Mouse (Mus musculus) heart, adult 18-20 months (tissue): ENCODE measurements around the gene Filip1l. TPM values are rescaled to one million over a fixed set of nuclear protein-coding genes. Genes with fewer than 3 reads are reported as not detected.

ENCODE experiments used
- DNase-seq, 2 experiments: peaks; one replicate each; pipeline ENCODE4 v3.0.0; 2021 to 2022; ENCODE audit warnings: mixed read lengths in 1 of 2
- total RNA-seq, 2 experiments: library from RNA; stranded (reverse); gene quantifications; 2 replicates each; pipeline ENCODE4 v1.2.3; 2021

Gene Filip1l
- total RNA-seq, 2 experiments from 2014 or later: 26.0 to 34.6 TPM

- no peak for DNase-seq
Observed at GRCm38 (mm10) chr16:57483503-57483902, 130.6 kb downstream of the Filip1l start.

GRCm38 (mm10) chr16:57484043-57484795, 131.3 kb downstream of the Filip1l start:
- no peak for DNase-seq

DNA sequence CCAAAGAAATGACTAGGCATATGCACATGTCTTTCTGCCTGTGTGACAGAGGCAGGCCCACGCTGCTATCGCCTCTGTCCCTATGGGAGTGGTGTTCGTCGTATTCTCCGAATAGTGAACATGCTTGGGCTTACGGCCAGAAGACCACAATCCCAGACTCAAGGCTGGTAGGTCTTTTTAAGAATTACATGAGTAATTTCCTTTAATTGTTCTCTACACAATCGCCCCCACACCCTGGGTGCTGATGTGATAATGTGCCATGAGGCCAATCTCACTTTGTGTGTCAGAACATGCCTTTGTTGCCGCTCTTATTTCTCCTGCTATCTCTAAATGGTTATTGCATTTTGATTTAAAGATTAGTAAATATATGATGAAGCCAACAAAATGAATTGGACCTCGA, 132.4 kb downstream of the Filip1l start:
- DNase-seq: peak in 1 of 2 experiments; percentile 67

- DNase-seq: no peak
Observed at GRCm38 (mm10) chr16:57486266-57486665, 133.4 kb downstream of the Filip1l start.

DNA sequence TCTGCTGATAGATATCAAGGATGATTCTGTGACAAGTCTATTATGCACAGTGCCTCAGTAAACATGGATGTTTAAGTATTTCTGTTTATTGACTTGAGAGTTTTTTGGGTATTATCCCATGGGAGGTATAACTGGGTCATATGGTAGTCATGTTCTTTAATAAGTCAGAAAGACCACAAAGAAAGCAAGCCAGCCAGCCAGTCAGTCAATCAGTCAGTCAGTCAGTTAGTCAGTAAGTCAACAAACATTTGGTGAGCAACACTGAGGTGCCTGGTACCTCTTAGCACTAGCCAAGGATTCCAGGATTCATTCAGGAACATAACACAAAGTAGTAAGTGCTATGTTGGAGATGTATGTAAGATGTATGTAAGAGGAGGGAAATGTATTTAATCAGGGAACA, 135.8 kb downstream of the Filip1l start:
- no peak for DNase-seq

DNA sequence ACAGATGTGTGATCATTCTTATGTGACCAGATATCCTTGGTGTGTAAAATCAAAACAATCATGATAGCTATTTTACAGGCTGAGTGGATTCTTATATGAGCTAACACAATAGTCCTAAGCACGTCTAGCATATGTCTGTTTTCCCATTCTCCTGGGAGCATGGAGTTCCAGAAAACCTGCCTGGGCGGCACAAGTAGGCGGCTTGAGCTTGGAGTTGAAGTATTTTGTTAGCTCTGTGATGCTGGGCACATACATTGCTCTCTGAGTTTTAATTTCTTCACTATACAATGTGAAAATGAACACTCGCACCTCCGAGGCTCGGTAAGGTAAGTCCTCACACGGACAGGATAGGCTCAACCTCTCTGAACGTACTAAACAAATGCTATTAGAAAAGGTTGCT, 137.8 kb downstream of the Filip1l start:
- no peak for DNase-seq

DNA sequence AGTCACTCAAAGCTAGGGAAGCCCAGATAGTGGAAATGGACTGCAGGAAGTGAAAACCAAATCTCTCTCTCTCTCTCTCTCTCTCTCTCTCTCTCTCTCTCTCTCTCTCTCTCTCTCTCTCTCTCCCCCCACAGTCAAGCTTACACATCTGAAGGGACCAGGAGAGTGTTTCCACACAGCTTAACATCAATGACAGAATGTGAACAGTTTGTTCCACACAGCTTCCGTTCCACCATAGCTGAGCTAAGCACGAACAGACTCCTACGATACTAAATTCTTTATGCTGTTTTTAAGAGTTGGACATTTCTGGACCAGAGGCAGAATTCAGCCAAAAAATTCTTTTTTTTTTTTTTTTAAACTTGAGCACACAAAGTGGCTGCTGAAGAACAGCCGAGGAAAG, 139.0 kb downstream of the Filip1l start:
- DNase-seq: no peak

DNA sequence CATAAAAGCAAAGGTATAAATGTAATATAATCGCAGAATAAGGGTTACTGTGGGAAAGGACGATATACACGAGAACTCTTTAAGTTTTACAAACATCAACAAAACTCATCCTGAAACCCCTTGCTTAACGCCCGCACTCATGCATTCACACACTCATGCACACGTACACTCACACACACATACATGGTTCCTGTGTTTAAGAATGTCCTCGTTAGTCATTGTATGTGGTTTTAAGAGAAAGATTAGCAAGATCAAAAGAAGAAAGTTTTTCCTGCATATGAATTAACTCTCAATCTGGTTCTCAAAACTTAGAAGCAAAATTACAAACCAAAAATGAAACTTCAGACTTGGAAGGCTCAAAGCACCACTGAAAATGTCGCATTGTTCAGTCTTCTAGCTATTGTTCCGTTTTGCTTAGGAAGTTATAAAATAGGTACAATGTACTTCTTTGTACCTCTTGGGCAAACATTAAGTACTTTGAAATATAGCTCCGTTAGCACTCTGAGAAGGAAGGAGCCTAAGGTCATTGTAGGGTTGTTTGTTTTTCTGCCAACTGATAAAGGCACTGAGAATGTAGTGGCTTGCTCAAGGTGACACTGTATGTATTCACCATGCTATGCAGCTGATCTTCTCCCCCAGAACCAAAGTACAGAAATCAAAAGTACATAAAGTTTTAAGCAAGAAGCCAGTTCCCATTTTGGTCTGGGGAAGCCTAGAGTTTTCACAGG, 142.7 kb downstream of the Filip1l start:
- no peak for DNase-seq

DNA sequence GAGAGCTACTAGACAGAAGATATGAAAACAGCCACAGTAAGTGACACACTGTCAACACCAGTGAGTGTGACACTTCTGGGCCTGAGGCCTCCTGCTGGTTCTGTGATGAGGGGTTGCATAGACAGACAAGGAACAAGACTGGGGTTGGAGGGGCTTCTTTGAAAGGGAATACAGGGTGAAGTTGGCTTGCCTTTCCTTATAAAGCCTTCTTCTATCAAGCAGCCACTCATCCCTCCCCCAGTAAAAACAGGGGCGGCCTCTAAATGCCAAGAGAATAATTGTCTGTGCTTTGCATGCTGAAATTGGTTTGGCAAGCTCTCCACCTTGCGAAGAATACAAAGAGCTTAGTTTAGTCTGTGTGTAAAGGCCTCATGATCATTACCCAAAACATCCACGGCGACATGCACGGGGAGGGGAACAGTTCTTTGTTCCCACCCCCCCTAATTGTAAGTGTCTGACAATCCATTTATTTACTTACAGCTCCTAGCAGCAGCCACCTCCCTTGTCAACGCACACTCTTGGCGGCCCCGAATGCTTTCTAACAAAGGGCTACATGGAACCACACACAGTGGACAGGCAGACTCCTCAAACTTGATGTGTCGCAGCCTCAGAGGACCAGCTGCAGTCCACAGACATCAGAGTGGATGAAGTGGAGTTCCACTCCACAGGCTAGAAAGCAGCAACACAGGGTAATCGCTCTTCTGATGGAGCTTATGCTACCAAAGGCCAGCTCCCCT, 143.7 kb downstream of the Filip1l start:
- DNase-seq: no peak

DNA sequence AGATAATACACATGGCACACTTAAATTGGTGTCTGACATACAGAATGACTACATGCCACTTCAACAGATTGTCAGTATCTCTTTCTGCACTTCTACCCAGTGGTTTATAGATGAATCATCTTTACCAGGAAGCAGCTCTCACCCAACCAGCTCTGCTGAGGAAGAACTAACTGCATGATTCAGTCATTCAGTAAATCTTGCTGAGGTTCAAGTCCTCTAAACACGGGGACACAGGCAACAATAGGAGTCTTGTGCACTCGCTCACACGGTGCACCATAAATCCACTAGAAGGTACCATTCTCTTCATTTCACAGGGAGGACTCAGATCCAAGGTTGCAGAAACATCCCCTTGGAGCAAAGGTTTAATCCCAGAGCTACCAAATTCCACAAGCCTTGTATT, 148.0 kb downstream of the Filip1l start:
- no peak for DNase-seq

GRCm38 (mm10) chr16:57502230-57502629, 149.3 kb downstream of the Filip1l start:
- no peak for DNase-seq

DNA sequence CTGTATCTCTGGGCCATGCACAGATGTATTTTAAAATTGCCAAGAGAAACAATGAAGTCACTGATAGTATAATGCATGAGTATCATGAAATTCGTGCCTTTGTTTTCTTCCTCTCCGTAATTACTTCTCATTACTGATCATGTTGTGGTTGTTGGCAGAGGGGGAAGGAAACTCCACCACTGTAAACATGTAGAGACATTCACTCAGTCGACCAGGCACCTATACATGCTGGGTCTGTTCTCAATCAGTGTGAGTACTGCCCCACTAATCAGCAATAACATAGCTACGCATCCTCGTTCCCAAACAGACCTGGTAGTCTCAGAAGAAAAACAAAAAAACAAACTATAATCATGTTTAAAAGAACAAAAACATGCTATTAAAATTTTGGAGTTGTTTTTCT, 149.9 kb downstream of the Filip1l start:
- DNase-seq: no peak

DNA sequence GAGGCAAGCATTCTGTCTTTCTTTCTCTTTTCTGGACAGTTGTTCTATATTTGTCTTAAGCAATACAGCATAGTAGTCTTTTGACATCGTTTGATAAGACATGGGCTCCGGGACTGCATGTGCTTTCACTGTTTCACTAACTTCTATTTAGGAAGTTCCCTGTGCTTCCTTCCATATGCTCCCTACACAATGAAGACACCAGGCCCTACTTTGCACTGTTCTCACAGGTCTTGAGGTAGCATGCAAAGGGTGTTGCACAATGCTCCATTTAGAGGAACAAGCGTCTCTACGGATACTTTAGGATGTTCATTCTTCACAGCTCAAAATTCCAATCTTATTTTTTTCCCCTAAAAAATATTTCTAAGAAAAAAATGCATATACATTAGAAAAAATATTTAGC, 151.8 kb downstream of the Filip1l start:
- DNase-seq: no peak

GRCm38 (mm10) chr16:57506133-57506532, 153.2 kb downstream of the Filip1l start:
- no peak for DNase-seq

DNA sequence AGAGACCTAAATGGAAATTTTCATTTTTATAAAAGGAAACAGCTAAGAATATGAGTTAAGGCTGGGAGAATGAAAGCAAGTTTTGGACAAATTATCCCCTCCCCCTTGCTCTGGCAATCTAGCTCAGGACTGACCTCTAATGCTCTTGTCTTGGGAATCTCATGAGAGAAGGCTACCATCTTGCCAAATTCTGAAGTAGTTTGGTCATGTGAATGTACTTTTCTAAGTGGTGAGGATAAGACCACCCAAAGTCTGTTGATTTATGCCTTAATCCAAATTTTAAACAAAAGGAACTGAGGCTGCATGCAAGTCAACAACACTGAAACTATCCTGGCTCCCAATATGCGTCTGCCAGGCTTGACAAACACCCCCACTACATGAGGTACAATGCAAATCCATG, 155.5 kb downstream of the Filip1l start:
- peak in 1 of 2 experiments; percentile 31 for DNase-seq

DNA sequence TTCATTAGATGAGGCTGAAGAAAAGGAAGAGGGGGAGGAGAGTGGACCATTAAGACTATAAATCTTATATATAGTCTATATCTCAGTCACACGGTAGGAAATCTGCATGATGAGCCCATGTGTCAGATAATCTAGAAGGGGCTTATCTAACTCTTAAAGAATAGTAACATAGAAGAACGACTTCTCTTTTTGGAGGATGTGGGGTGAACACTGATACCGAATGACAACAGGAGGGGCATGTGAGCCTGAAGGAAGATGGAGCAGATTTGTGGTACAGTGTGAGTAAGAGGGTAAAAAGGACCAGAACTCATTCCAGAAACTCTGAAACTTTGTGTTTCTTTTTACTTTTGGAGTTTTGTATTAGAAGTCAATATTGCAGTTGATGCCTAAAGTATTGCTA, 156.2 kb downstream of the Filip1l start:
- no peak for DNase-seq

DNA sequence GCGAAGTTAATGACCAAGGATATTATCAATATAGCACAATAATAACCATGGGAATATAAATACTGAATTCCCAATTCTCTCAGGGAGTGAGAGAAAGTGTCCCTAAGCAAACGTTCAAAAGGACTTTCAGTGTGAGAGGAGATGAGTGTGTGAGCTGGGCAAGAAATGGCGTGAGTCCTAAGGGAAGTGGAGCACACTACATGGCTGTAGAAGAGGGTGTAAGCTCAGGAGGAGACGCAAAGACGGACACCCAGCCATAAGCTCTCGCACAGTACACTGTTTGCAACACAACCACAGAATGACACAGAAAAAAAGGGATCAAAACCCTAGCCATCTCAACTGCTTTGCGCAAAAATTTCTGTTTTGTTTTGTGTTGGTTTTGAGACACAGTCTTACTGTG, 160.7 kb downstream of the Filip1l start:
- DNase-seq: no peak

- DNase-seq: no peak
Observed at GRCm38 (mm10) chr16:57514371-57514770, 161.5 kb downstream of the Filip1l start.

DNA sequence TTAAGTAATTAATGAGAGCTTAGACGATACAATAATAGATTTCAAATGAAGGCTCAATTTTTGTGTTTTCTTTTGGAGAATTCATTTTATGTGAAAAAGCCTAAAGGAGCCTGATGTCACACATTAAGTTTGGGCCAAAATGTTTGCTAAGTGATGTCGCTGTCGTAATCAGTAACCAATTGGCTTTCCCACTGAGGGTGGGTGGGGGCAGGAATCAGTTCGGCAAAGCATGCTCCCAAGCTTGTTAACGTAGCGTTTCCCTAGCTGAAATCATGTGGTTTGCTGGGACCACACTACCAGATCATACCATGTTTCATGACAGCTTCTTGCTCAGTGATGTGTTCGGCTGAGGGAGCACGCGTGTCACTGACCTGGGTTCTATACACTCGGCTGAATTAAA, 162.7 kb downstream of the Filip1l start:
- DNase-seq: peak; percentile 39 to 45

DNA sequence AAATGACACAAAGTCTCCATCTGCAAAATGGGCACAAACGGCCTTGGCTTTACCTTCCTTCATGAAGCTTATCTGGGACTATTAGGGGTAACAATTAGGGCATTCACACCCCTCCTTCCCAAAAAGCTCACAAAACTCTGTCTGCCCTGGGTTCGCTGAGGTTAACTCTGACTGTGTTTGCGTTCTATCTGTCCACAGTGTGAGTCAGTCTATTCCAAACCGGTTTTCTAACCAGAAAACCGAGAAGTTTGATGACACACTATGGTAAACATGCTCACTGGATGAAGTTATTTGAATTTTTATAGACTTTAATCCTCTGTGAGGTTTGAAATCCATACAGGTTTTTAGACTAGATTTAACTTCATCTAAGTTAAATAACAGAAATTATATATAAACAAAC, 172.2 kb downstream of the Filip1l start:
- DNase-seq: no peak

DNA sequence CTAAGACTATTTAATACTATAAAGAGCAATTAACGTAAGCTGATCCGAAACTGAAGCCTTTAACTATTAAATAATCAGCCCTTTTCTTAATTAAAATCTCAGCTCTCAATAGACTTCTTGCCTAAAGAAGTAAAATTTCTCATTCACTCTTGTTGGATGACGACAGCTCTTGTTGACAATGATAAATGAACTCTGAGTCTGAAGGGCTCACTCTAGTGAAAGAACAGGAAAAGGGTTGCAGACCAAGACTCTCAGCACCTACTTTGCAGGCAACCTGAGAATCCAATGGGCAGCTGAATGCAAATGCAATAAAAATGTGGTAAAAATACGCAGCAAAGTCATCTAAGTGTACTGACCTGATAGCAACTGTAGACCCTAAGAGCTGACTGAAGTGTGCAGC, 172.6 kb downstream of the Filip1l start:
- DNase-seq: no peak

- peak in 1 of 2 experiments; percentile 36 for DNase-seq
Observed at GRCm38 (mm10) chr16:57526893-57527292, 174.0 kb downstream of the Filip1l start.

- no peak for DNase-seq
Observed at GRCm38 (mm10) chr16:57528457-57528856, 175.6 kb downstream of the Filip1l start.
